Mouse (Mus musculus): Measurements from ENCODE around the gene Fgfr2.

DNA sequence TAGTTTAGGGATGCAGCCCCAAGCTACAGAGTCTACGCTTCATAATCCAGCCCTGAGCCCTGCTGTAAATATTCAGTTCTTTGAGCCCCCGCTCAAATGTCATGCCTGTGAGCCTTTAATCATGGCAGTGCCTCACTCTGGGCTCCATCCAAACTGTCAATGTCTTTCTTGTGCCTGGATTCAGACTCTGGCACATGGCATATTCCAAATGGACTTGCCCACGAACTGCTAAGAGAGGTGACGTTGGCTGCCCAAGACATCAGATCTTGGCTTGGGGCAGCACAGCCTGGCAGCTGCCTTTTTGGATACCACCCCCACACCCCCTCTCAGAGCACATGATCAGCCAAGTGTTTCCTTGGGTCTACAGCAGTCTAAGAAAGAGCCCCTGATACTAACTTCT lies 2902.5 kb downstream of the Fgfr2 start:
- TF ChIP-seq CTCF (IDR thresholded peaks at IDR 0.05; ENCODE audit: extremely low read depth, insufficient read length, insufficient replicate concordance, low read depth, low read length): no peak
- TF ChIP-seq POLR2A (IDR thresholded peaks at IDR 0.05; ENCODE audit: low read depth, low read length): no peak

Measured in small intestine, adult 2 months (tissue).